Mouse (Mus musculus): Measurements from ENCODE around the gene Rhobtb3.

- TF ChIP-seq CTCF (IDR thresholded peaks at IDR 0.05; ENCODE audit: low read depth, low read length) = no peak
- no peak for TF ChIP-seq POLR2A (IDR thresholded peaks at IDR 0.05; ENCODE audit: extremely low read depth, insufficient read depth, low read length)
Observed at GRCm38 (mm10) chr13:75841950-75842349, 101.8 kb downstream of the Rhobtb3 start.
